Mouse (Mus musculus) limb, embryonic 11.5 days (tissue): ENCODE results near the gene C330007P06Rik. TPM values are rescaled to one million over a fixed set of nuclear protein-coding genes. Genes with fewer than 3 reads are reported as not detected.
"Not testable (repeated sequence)": the region's sequence is repeated elsewhere in the genome, so short reads cannot be mapped to it uniquely, and the experiment has no call there.

Experiments
- ATAC-seq: fragments of 200-750 bp; cut with Nextera tagmentation; 2 replicates; pipeline ENCODE4 v1.8.0; 2017; ENCODE audit warnings: low read depth; ENCODE audit not compliant: insufficient number of reproducible peaks, low FRiP score, low TSS enrichment
- DNase-seq: peaks from one replicate; pipeline ENCODE4 v3.0.0-alpha.2; 2015; ENCODE audit warnings: low spot score
- H3K27ac ChIP-seq: fragments of 300-500 bp; sonication (generic); replicated peaks from 2 replicates; pipeline ENCODE4 v1.5.1; 2014; ENCODE audit warnings: low read depth, mild to moderate bottlenecking, low read length
- H3K27me3 ChIP-seq: fragments of 300-500 bp; sonication (generic); 2 replicates; pipeline ENCODE4 v1.6.1; 2014; ENCODE audit warnings: mild to moderate bottlenecking, low read length, mixed read lengths; ENCODE audit not compliant: control insufficient read depth, insufficient read depth
- H3K36me3 ChIP-seq: fragments of 300-500 bp; sonication (generic); 2 replicates; pipeline ENCODE4 v1.6.1; 2014; ENCODE audit warnings: mild to moderate bottlenecking, low read length, moderate library complexity, mixed read lengths; ENCODE audit not compliant: control insufficient read depth, insufficient read depth
- H3K4me1 ChIP-seq: fragments of 300-500 bp; sonication (generic); 2 replicates; pipeline ENCODE4 v1.6.1; 2014; ENCODE audit warnings: low read length, mixed read lengths; ENCODE audit not compliant: control insufficient read depth, insufficient read depth
- H3K4me2 ChIP-seq: fragments of 300-500 bp; sonication (generic); 2 replicates; pipeline ENCODE4 v1.6.1; 2014; ENCODE audit warnings: low read depth, mild to moderate bottlenecking, moderate library complexity; ENCODE audit not compliant: severe bottlenecking
- H3K4me3 ChIP-seq: fragments of 300-500 bp; sonication (generic); 2 replicates; pipeline ENCODE4 v1.5.1; 2014; ENCODE audit warnings: low read depth, low read length
- H3K9ac ChIP-seq: fragments of 300-500 bp; sonication (generic); 2 replicates; pipeline ENCODE4 v1.6.1; 2014; ENCODE audit warnings: mild to moderate bottlenecking, low read length
- H3K9me3 ChIP-seq: fragments of 300-500 bp; sonication (generic); 2 replicates; pipeline ENCODE4 v1.6.1; 2016; ENCODE audit warnings: low read length; ENCODE audit not compliant: control insufficient read depth
- WGBS: fragments of 180-500 bp; shearing (Covaris S2); extraction: QIAGEN DNeasy Blood & Tissue Kit; methylation state at CpG from one replicate; pipeline ENCODE4 v1.1.7; 2014; 5-methylcytosine and 5-hydroxymethylcytosine counted together
- polyA plus RNA-seq: library from polyadenylated mRNA; unstranded; fragments of >200 nt; fragmentation: Nextera tagmentation; extraction: Ambion mirVana; gene quantifications from 2 replicates; pipeline ENCODE4 v1.2.1, GENCODE M21; 2014

C330007P06Rik gene
- polyA plus RNA-seq, 1 experiment from 2014 or later = 36.0 TPM

- 51% methylated on average over 6 of the region's 6 CpGs for WGBS
- Histone ChIP-seq H3K4me3 (no peak overlapping the region), H3K4me2 (no peak overlapping the region), H3K9ac (no peak overlapping the region), H3K9me3 (no peaks in the 10 kb centered on the region), H3K36me3 (no peaks in the 10 kb centered on the region), H3K4me1 (no peaks in the 10 kb centered on the region), H3K27me3 (no peaks in the 10 kb centered on the region), H3K27ac (no peak overlapping the region)
- ATAC-seq (no peak), DNase-seq (no peak)
Observed at GRCm38 (mm10) chrX:36799131-36799879, 74.6 kb downstream of the C330007P06Rik start.

- DNase-seq, ATAC-seq, H3K27me3 ChIP-seq, H3K9ac ChIP-seq, H3K4me1 ChIP-seq, H3K9me3 ChIP-seq, H3K36me3 ChIP-seq, H3K27ac ChIP-seq: not testable (repeated sequence)
- WGBS = 74% methylated on average over 8 of the region's 8 CpGs
- Histone ChIP-seq H3K4me2 (peak overlapping the region; percentile 46; the same call in 1 of the 2 replicates), H3K4me3 (peak overlapping the region; percentile 54)
Observed at GRCm38 (mm10) chrX:36796734-36797133, 77.2 kb downstream of the C330007P06Rik start.

- DNase-seq = peak; percentile 84
- Histone ChIP-seq H3K9ac (peak overlapping the region; percentile 67), H3K4me2 (peak overlapping the region; percentile 46), H3K27me3 (no peaks in the 10 kb centered on the region), H3K9me3 (no peaks in the 10 kb centered on the region), H3K4me3 (peak overlapping the region; percentile 54), H3K27ac (peak overlapping the region; percentile 72; the same call in 1 of the 2 replicates), H3K4me1 (no peaks in the 10 kb centered on the region), H3K36me3 (no peaks in the 10 kb centered on the region)
- 17% methylated on average over 38 of the region's 41 CpGs for WGBS
- ATAC-seq = peak; percentile 77
Observed at GRCm38 (mm10) chrX:36796163-36796581, 77.7 kb downstream of the C330007P06Rik start.

- H3K4me3 ChIP-seq = peak within 1 kb of the TSS; percentile 54
- H3K4me2 ChIP-seq = peak within 1 kb of the TSS; percentile 46
- H3K9ac ChIP-seq = peak within 1 kb of the TSS; percentile 67
- no peaks in the 10 kb centered on the region for H3K9me3 ChIP-seq
- H3K4me1 ChIP-seq = no peaks in the 10 kb centered on the region
- H3K27ac ChIP-seq = peak within 1 kb of the TSS; percentile 72; the same call in 1 of the 2 replicates
- peak; percentile 80 for DNase-seq
- no peaks in the 10 kb centered on the region for H3K36me3 ChIP-seq
- WGBS = 21% methylated on average over 41 of the region's 41 CpGs
- no peaks in the 10 kb centered on the region for H3K27me3 ChIP-seq
- peak; percentile 92 for ATAC-seq
Observed at GRCm38 (mm10) chrX:36795424-36796162, 78.3 kb downstream of the C330007P06Rik start, which contains the start of gene Slc25a5. Gene Slc25a5, plus strand, starts transcription at chrX:36795651.

GRCm38 (mm10) chrX:36794571-36794970, 79.3 kb downstream of the C330007P06Rik start:
- no peak overlapping the region for H3K4me3 ChIP-seq
- H3K9ac ChIP-seq = no peak overlapping the region
- no peaks in the 10 kb centered on the region for H3K27me3 ChIP-seq
- H3K9me3 ChIP-seq = no peaks in the 10 kb centered on the region
- 67% methylated on average over 5 of the region's 5 CpGs for WGBS
- H3K27ac ChIP-seq = no peak overlapping the region
- H3K4me1 ChIP-seq = no peaks in the 10 kb centered on the region
- H3K36me3 ChIP-seq = no peaks in the 10 kb centered on the region
- DNase-seq = no peak
- ATAC-seq = no peak
- H3K4me2 ChIP-seq = no peak overlapping the region

- Histone ChIP-seq H3K27me3 (no peaks in the 10 kb centered on the region), H3K4me3 (no peak overlapping the region), H3K27ac (no peak overlapping the region), H3K36me3 (no peaks in the 10 kb centered on the region), H3K4me1 (no peaks in the 10 kb centered on the region), H3K4me2 (no peak overlapping the region), H3K9me3 (no peaks in the 10 kb centered on the region), H3K9ac (no peak overlapping the region)
- ATAC-seq = no peak
- no peak for DNase-seq
- WGBS = 56% methylated on average over 4 of the region's 4 CpGs
Observed at GRCm38 (mm10) chrX:36789360-36789759, 84.6 kb downstream of the C330007P06Rik start.

GRCm38 (mm10) chrX:36777694-36778093, 96.2 kb downstream of the C330007P06Rik start:
- H3K27ac ChIP-seq = no peak overlapping the region
- no peak overlapping the region for H3K4me3 ChIP-seq
- H3K9ac ChIP-seq = no peak overlapping the region
- 79% methylated on average over 4 of the region's 4 CpGs for WGBS
- ATAC-seq (no peak), DNase-seq (no peak)
- H3K9me3 ChIP-seq = no peaks in the 10 kb centered on the region
- no peaks in the 10 kb centered on the region for H3K27me3 ChIP-seq
- H3K36me3 ChIP-seq = no peaks in the 10 kb centered on the region
- H3K4me2 ChIP-seq = no peak overlapping the region
- no peaks in the 10 kb centered on the region for H3K4me1 ChIP-seq

GRCm38 (mm10) chrX:36775520-36775919, 98.4 kb downstream of the C330007P06Rik start:
- H3K4me2 ChIP-seq = no peak overlapping the region
- no peak overlapping the region for H3K27ac ChIP-seq
- ATAC-seq = no peak
- 82% methylated on average over 5 of the region's 5 CpGs for WGBS
- no peaks in the 10 kb centered on the region for H3K27me3 ChIP-seq
- no peaks in the 10 kb centered on the region for H3K4me1 ChIP-seq
- no peaks in the 10 kb centered on the region for H3K36me3 ChIP-seq
- no peak overlapping the region for H3K9ac ChIP-seq
- no peak for DNase-seq
- H3K9me3 ChIP-seq = no peaks in the 10 kb centered on the region
- no peak overlapping the region for H3K4me3 ChIP-seq
